Mouse (Mus musculus) thymus, adult 2 months (tissue): ENCODE results near the gene 3110082I17Rik.

Experiments
- CTCF ChIP-seq: fragments of 200-500 bp; IDR thresholded peaks from 2 replicates; pipeline ENCODE4 v1.5.1; 2012; ENCODE audit warnings: mild to moderate bottlenecking, control low read depth, low read length, moderate library complexity, borderline replicate concordance; ENCODE audit not compliant: control insufficient read depth, poor library complexity, insufficient read depth; ENCODE audit errors: extremely low read depth
- POLR2A ChIP-seq: fragments of 200-500 bp; IDR thresholded peaks from 2 replicates; pipeline ENCODE4 v1.6.1; 2012; ENCODE audit warnings: mild to moderate bottlenecking, low read length, control low read depth, moderate library complexity; ENCODE audit not compliant: control insufficient read depth, poor library complexity, insufficient read depth; ENCODE audit errors: extremely low read depth

- TF ChIP-seq CTCF = no peak
- no peak for TF ChIP-seq POLR2A
These were observed 82.7 kb downstream of the 3110082I17Rik start, which contains the start of gene Gpr146 for GRCm38 (mm10) chr5:139377468-139378270.
